Mouse (Mus musculus): Measurements from ENCODE around the gene Mast4. TPM values are rescaled to one million over a fixed set of nuclear protein-coding genes. Genes with fewer than 3 reads are reported as not detected.

The Mast4 gene
- polyA plus RNA-seq, 1 experiment from 2014 or later: 10.5 TPM

GRCm38 (mm10) chr13:103149415-103149814 lies 184.9 kb downstream of the Mast4 start:
- in situ Hi-C loops (cut with MboI; ENCODE audit: low pct_unique_long_range_greater_than_20kb): no loop called here
- no peak for DNase-seq (ENCODE audit: low read depth, low spot score)
- no peaks in the 10 kb centered on the region for H3K27me3 ChIP-seq
- no peak for ATAC-seq
- no peak for TF ChIP-seq CTCF (IDR thresholded peaks at IDR 0.05)
- CTCF ChIA-PET: interaction anchor here (0.8 to 2.0 kb wide), 3 partner anchors 12 to 30 kb away, joined by 3 to 5 read pairs (median 3); no protein-coding TSS in a partner anchor
- POLR2A ChIA-PET: interaction anchor here (0.6 kb wide), 1 partner anchor 502 kb away, joined by 3 read pairs; no protein-coding TSS in a partner anchor

GRCm38 (mm10) chr13:103144343-103144742 lies 190.0 kb downstream of the Mast4 start:
- no peak for ATAC-seq
- in situ Hi-C loops (cut with MboI; ENCODE audit: low pct_unique_long_range_greater_than_20kb): no loop called here
- ChIA-PET POLR2A (no interaction called here), CTCF (interaction anchor here (0.7 to 1.1 kb wide), 2 partner anchors 8 to 500 kb away, joined by 3 read pairs; no protein-coding TSS in a partner anchor)
- no peak for TF ChIP-seq CTCF (IDR thresholded peaks at IDR 0.05)
- no peak for DNase-seq (ENCODE audit: low read depth, low spot score)
- no peaks in the 10 kb centered on the region for H3K27me3 ChIP-seq

- H3K27me3 ChIP-seq: no peaks in the 10 kb centered on the region
- ATAC-seq: no peak
- ChIA-PET POLR2A (interaction anchor here (0.6 kb wide), 1 partner anchor 22 kb away, joined by 3 read pairs; no protein-coding TSS in a partner anchor), CTCF (no interaction called here)
- TF ChIP-seq CTCF (IDR thresholded peaks at IDR 0.05): no peak
- no peak for DNase-seq (ENCODE audit: low read depth, low spot score)
- in situ Hi-C loops (cut with MboI; ENCODE audit: low pct_unique_long_range_greater_than_20kb): no loop called here
These were observed 193.0 kb downstream of the Mast4 start for GRCm38 (mm10) chr13:103141304-103141703.

DNA sequence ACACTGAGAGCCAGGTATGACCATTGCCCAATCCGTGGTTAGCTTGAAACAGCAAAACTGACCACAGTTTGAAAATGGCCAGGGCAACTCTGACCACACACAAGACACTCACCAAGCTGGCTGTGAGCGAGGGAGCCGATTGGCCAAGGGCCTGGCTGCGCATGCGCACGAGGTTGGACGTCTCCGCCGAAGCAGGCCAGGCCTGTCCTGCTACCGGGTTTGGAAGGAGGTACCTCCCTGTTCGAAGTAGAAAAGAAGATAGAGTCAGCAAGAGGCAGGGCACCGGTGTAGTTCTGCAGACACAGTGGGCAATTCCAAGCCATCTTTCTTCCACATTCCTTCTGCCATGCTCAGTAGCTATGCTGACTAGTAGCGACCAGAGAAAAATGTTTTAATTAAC lies 194.2 kb downstream of the Mast4 start:
- H3K27me3 ChIP-seq: no peaks in the 10 kb centered on the region
- in situ Hi-C loops (cut with MboI; ENCODE audit: low pct_unique_long_range_greater_than_20kb): no loop called here
- ChIA-PET CTCF (no interaction called here), POLR2A (no interaction called here)
- TF ChIP-seq CTCF (IDR thresholded peaks at IDR 0.05): no peak
- no peak for ATAC-seq
- no peak for DNase-seq (ENCODE audit: low read depth, low spot score)

DNA sequence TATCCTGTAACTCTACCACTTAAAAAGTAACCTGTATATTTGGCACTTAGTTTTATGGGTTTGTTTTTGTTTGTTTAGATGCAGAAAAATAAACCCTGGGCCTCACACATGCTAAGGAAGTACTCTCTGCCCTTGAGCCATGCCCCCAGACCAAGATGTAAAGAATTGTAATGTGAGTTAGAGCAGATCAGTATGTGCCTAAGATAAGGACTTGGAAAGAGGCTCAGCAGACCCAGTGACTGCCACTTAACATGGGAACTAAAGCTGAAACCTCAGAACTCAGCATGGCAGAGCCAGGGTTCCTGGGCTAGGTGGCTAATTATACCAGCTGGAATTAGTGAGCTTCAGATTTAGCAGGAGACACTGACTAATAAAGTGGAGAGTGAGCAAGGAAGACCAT lies 196.0 kb downstream of the Mast4 start:
- H3K27me3 ChIP-seq: no peaks in the 10 kb centered on the region
- in situ Hi-C loops (cut with MboI; ENCODE audit: low pct_unique_long_range_greater_than_20kb): no loop called here
- no peak for ATAC-seq
- DNase-seq (ENCODE audit: low read depth, low spot score): no peak
- no peak for TF ChIP-seq CTCF (IDR thresholded peaks at IDR 0.05)
- POLR2A ChIA-PET: interaction anchor here (0.6 kb wide), 1 partner anchor 329 kb away, joined by 4 read pairs; no protein-coding TSS in a partner anchor
- CTCF ChIA-PET: no interaction called here

GRCm38 (mm10) chr13:103135224-103135883 lies 198.9 kb downstream of the Mast4 start:
- no peak for TF ChIP-seq CTCF (IDR thresholded peaks at IDR 0.05)
- POLR2A ChIA-PET: interaction anchor here (1.0 kb wide), 1 partner anchor 9 kb away, joined by 4 read pairs; no protein-coding TSS in a partner anchor
- in situ Hi-C loops (cut with MboI; ENCODE audit: low pct_unique_long_range_greater_than_20kb): no loop called here
- DNase-seq (ENCODE audit: low read depth, low spot score) (no peak), ATAC-seq (no peak)
- H3K27me3 ChIP-seq: no peaks in the 10 kb centered on the region
- CTCF ChIA-PET: interaction anchor here (1.1 to 1.3 kb wide), 2 partner anchors 9 to 15 kb away, joined by 3 read pairs; no protein-coding TSS in a partner anchor

DNA sequence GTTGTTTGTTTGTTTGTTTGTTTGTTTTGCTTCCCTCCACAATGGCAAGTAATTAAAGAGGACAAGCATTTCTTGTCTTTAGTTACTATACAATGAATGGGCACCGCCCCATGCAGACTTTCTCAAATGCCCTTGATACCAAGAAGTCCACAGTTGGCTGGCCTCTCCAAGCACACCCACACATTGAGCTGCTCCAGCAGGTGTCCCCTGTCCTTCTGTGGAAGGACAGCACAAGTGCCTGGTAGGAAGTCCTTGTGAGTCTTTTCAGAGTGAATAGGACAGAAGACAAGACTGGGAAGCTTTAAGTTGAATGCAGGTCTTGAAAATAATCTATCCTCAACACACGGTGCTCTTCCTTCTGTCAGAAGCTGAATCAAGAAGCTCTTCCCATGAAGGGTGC lies 202.5 kb downstream of the Mast4 start:
- ChIA-PET CTCF (interaction anchor here (1.3 kb wide), 1 partner anchor 15 kb away, joined by 3 read pairs; no protein-coding TSS in a partner anchor), POLR2A (no interaction called here)
- DNase-seq (ENCODE audit: low read depth, low spot score) (no peak), ATAC-seq (no peak)
- in situ Hi-C loops (cut with MboI; ENCODE audit: low pct_unique_long_range_greater_than_20kb): no loop called here
- no peaks in the 10 kb centered on the region for H3K27me3 ChIP-seq
- no peak for TF ChIP-seq CTCF (IDR thresholded peaks at IDR 0.05)

DNA sequence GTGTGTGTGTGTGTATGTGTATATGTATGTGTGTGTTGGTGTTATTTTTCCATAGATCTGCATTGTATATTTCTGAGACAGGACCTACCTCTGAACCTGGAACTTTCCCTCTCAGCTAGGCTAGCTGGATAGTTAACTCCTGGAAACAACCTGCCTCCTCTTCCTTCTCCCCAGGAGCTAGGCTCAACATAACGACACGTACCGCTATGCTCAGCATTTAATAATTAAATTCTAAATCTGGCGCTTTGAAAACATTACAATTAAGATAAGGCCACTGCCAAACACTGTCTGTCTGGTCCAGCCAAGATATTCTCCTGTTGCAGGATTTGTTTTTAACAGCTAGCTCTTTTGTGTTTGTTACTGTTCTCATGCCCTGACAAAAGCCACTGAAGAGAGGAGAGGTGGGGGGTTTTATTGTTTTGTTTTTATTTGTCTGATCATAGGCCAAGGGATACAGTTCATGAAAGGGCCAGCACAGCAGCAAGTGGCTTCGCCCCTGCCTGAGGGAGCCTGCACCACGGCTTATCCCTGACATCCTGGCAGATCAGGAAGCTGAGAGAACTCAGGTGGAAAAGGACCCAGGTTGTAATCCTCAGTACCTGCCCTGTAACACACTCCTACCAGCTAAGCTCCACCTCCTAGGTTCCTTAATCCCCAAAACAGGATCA lies 205.0 kb downstream of the Mast4 start:
- no peaks in the 10 kb centered on the region for H3K27me3 ChIP-seq
- ChIA-PET POLR2A (no interaction called here), CTCF (no interaction called here)
- DNase-seq (ENCODE audit: low read depth, low spot score) (no peak), ATAC-seq (no peak)
- in situ Hi-C loops (cut with MboI; ENCODE audit: low pct_unique_long_range_greater_than_20kb): no loop called here
- TF ChIP-seq CTCF (IDR thresholded peaks at IDR 0.05): no peak

GRCm38 (mm10) chr13:103128729-103129128 lies 205.6 kb downstream of the Mast4 start:
- CTCF ChIA-PET: no interaction called here
- TF ChIP-seq CTCF (IDR thresholded peaks at IDR 0.05): no peak
- no peaks in the 10 kb centered on the region for H3K27me3 ChIP-seq
- ATAC-seq (no peak), DNase-seq (ENCODE audit: low read depth, low spot score) (no peak)
- in situ Hi-C loops (cut with MboI; ENCODE audit: low pct_unique_long_range_greater_than_20kb): no loop called here
- POLR2A ChIA-PET: no interaction called here

GRCm38 (mm10) chr13:103127594-103127993 lies 206.7 kb downstream of the Mast4 start:
- no peak for ATAC-seq
- no peaks in the 10 kb centered on the region for H3K27me3 ChIP-seq
- no peak for DNase-seq (ENCODE audit: low read depth, low spot score)
- no peak for TF ChIP-seq CTCF (IDR thresholded peaks at IDR 0.05)
- in situ Hi-C loops (cut with MboI; ENCODE audit: low pct_unique_long_range_greater_than_20kb): no loop called here
- POLR2A ChIA-PET: no interaction called here
- CTCF ChIA-PET: no interaction called here

DNA sequence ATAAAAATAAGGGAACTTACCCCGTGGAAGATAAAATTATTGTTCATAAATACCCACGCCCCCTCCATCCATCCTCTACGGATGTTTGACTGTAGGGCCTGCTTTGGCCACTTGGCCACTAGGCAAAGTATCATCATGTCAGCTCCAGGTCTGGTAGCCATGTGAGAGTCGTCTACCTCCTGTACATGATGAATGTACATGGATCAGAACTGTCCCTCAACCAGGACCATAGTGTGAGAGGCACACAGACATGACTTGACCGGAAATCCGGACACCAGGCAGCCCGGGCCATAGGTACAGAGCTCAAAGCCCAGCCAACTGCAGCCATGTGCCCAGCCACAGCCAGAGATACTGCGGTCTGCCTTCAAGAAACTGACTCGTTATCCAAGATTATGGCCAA lies 210.6 kb downstream of the Mast4 start:
- no peak for TF ChIP-seq CTCF (IDR thresholded peaks at IDR 0.05)
- DNase-seq (ENCODE audit: low read depth, low spot score) (no peak), ATAC-seq (no peak)
- H3K27me3 ChIP-seq: no peaks in the 10 kb centered on the region
- CTCF ChIA-PET: no interaction called here
- in situ Hi-C loops (cut with MboI; ENCODE audit: low pct_unique_long_range_greater_than_20kb): no loop called here
- POLR2A ChIA-PET: no interaction called here
